Mouse (Mus musculus) lung, embryonic 15.5 days (tissue): ENCODE data around the gene Cdc25a. TPM values are rescaled to one million over a fixed set of nuclear protein-coding genes. Genes with fewer than 3 reads are reported as not detected.

Experiments
- ATAC-seq: fragments of 200-750 bp; cut with Nextera tagmentation; 2 replicates; pipeline ENCODE4 v1.8.0; 2017; ENCODE audit warnings: moderate number of reproducible peaks, borderline replicate concordance; ENCODE audit not compliant: low FRiP score, low TSS enrichment; ENCODE audit errors: extremely low read depth
- H3K27ac ChIP-seq: fragments of 300-500 bp; sonication (generic); 2 replicates; pipeline ENCODE4 v1.5.1; 2015; ENCODE audit warnings: moderate library complexity, mild to moderate bottlenecking, inconsistent platforms
- H3K27me3 ChIP-seq: fragments of 300-500 bp; sonication (generic); 2 replicates; pipeline ENCODE4 v1.6.1; 2015; ENCODE audit warnings: inconsistent platforms
- H3K36me3 ChIP-seq: fragments of 300-500 bp; sonication (generic); 2 replicates; pipeline ENCODE4 v1.6.1; 2015; ENCODE audit warnings: inconsistent platforms
- H3K4me1 ChIP-seq: fragments of 300-500 bp; sonication (generic); 2 replicates; pipeline ENCODE4 v1.6.1; 2015; ENCODE audit warnings: inconsistent platforms
- H3K4me2 ChIP-seq: fragments of 300-500 bp; sonication (generic); 2 replicates; pipeline ENCODE4 v1.6.1; 2015; ENCODE audit warnings: inconsistent platforms, mild to moderate bottlenecking, moderate library complexity
- H3K4me3 ChIP-seq: fragments of 300-500 bp; sonication (generic); 2 replicates; pipeline ENCODE4 v1.5.1; 2015; ENCODE audit warnings: mild to moderate bottlenecking, inconsistent platforms
- H3K9ac ChIP-seq: fragments of 300-500 bp; sonication (generic); 2 replicates; pipeline ENCODE4 v1.6.1; 2015; ENCODE audit warnings: inconsistent platforms
- H3K9me3 ChIP-seq: fragments of 300-500 bp; sonication (generic); 2 replicates; pipeline ENCODE4 v1.6.1; 2016; ENCODE audit warnings: inconsistent platforms
- WGBS: fragments of 180-500 bp; shearing (Covaris S2); methylation state at CpG from one replicate; pipeline ENCODE4 v1.1.7; 2015; 5-methylcytosine and 5-hydroxymethylcytosine counted together
- polyA plus RNA-seq: library from polyadenylated mRNA; unstranded; fragments of >200 nt; fragmentation: Nextera tagmentation; extraction: Ambion mirVana; gene quantifications from 2 replicates; pipeline ENCODE4 v1.2.1, GENCODE M21; 2015

Cdc25a gene
- polyA plus RNA-seq, 1 experiment from 2014 or later: 27.2 TPM

GRCm38 (mm10) chr9:109895593-109895992 is 20.2 kb downstream of the Cdc25a start:
- H3K36me3 ChIP-seq: peaks cover 36% of the 10 kb centered on the region
- no peak for ATAC-seq
- no peak overlapping the region for H3K4me2 ChIP-seq
- H3K27me3 ChIP-seq: no peaks in the 10 kb centered on the region
- peaks cover 18% of the 10 kb centered on the region for H3K4me1 ChIP-seq
- H3K9ac ChIP-seq: no peak overlapping the region
- H3K4me3 ChIP-seq: no peak overlapping the region
- 63% methylated on average over 6 of the region's 6 CpGs for WGBS
- no peaks in the 10 kb centered on the region for H3K9me3 ChIP-seq
- H3K27ac ChIP-seq: no peak overlapping the region

DNA sequence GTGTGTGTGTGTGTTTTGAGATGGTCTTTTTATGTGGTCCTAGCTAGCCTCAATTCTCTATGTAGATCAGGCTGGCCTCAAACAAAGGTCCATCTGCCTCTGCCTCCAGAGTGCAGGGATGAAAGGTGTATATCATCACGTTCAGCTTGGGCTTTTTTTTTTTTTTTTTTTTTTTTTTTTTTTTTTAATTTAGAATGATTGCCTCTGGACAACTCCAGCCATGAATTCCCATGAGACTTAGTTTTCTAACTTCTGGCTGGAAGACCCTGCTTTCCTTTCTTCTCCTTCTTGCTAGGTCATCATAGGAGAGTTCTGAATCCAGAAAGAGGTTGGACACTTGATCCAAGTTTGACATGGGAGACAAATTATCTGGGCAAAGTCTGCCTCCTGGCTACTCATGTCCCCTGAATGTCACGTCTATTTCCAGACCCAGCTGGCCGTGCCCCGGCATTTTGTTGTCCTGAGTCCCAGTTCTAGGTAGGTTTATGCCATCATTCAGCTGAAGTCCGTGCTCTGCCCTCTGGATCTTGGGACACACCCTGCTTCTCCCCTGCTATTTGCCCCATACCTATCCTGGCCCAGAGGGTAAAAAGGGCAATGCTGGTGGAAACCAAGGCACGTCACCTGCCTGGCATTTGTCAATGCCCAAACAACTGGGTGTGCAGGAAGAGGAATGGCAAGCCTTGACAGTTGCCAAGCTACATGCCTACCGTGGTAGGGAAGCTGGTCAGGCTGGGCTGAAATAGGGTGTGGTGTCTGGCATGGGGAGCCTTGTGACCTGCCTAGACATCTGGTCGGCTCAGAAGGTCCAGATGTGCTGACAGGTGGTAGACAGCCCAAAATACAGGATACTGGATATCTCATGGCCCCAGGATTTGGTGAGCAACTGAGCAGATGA is 21.1 kb downstream of the Cdc25a start:
- 76% methylated on average over 8 of the region's 8 CpGs for WGBS
- H3K27me3 ChIP-seq: no peaks in the 10 kb centered on the region
- H3K27ac ChIP-seq: no peak overlapping the region
- ATAC-seq: no peak
- H3K4me1 ChIP-seq: peaks cover 18% of the 10 kb centered on the region
- peaks cover 27% of the 10 kb centered on the region for H3K36me3 ChIP-seq
- no peak overlapping the region for H3K4me3 ChIP-seq
- no peak overlapping the region for H3K9ac ChIP-seq
- H3K9me3 ChIP-seq: no peaks in the 10 kb centered on the region
- no peak overlapping the region for H3K4me2 ChIP-seq

DNA sequence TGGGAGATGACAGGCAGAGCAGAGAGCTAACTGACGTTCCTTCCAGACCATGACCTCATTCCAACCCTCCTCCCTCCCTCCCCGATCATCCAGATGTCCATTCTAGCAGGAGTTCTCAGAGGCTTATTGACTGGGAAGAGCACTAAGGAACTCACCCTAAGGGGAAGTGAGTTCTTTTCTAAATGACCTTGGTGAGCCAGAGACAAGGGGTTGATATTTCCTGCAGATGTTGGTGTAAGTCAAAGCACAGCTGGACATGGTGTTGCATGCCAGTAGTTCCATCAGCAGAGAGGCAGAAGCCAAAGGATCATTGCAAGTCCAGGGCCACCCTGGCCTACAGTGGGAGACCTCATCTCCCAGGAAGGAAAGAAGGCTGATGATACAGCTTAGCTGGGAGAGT is 22.6 kb downstream of the Cdc25a start:
- WGBS: 14% methylated on average over 2 of the region's 2 CpGs

DNA sequence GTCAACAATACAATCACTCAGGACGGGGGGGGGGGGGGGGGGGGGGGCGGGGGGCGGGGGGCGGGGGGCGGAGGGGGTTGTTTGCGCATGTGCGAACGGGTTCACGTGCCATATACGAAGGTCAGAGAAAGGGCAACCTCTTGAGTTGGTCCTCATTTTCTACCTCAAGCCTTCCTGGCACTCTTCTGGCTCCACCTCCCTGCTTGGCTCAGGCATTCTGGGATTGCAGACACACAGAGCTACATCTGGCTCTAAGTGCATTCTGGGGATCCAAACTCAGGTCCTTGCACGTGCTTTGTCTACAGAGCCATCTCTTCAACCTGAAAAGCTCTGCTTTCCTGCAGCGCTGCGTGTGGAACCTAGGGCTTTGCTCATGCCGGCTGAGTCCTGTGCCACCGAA is 24.0 kb downstream of the Cdc25a start:
- Histone ChIP-seq H3K4me1 (peaks cover 17% of the 10 kb centered on the region), H3K36me3 (no peaks in the 10 kb centered on the region), H3K9ac (no peak overlapping the region), H3K4me2 (no peak overlapping the region), H3K27ac (peak overlapping the region; percentile 50; the same call in 1 of the 2 replicates), H3K4me3 (no peak overlapping the region), H3K9me3 (no peaks in the 10 kb centered on the region), H3K27me3 (no peaks in the 10 kb centered on the region)
- WGBS: 37% methylated on average over 10 of the region's 15 CpGs
- no peak for ATAC-seq

More for the DNA sequence above, 22.6 kb downstream of the Cdc25a start:
- no peaks in the 10 kb centered on the region for H3K9me3 ChIP-seq
- H3K9ac ChIP-seq: no peak overlapping the region
- peaks cover 12% of the 10 kb centered on the region for H3K36me3 ChIP-seq
- H3K4me3 ChIP-seq: no peak overlapping the region
- H3K27me3 ChIP-seq: no peaks in the 10 kb centered on the region
- no peak for ATAC-seq
- H3K4me1 ChIP-seq: peaks cover 18% of the 10 kb centered on the region
- no peak overlapping the region for H3K27ac ChIP-seq
- H3K4me2 ChIP-seq: no peak overlapping the region

- H3K9ac ChIP-seq: no peak overlapping the region
- H3K4me3 ChIP-seq: no peak overlapping the region
- H3K36me3 ChIP-seq: no peaks in the 10 kb centered on the region
- ATAC-seq: no peak
- WGBS: 44% methylated on average over 8 of the region's 8 CpGs
- no peak overlapping the region for H3K4me2 ChIP-seq
- peaks cover 14% of the 10 kb centered on the region for H3K4me1 ChIP-seq
- H3K27me3 ChIP-seq: no peaks in the 10 kb centered on the region
- peak overlapping the region; percentile 50; the same call in 1 of the 2 replicates for H3K27ac ChIP-seq
- H3K9me3 ChIP-seq: no peaks in the 10 kb centered on the region
These were observed 24.4 kb downstream of the Cdc25a start for GRCm38 (mm10) chr9:109899774-109900173.

DNA sequence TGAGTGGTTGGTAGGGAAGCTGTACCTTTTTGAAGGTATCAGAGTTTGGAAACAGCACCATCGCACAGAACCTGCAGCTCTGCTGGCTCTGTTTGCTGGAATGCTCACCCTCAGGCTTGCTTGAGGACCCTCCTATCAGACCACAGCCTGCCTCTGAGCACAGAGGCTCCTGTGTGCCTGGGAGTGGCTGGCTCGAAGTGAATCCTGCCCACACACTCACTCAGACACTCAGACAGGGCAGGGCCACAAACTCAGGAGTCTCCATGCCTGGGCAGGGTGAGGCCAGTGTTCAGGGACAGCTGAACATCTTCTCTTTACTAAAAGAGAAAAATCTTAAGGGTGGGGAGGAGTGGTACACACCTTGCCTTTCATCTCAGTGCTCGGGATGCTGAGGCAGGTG is 25.2 kb downstream of the Cdc25a start:
- ATAC-seq: no peak
- Histone ChIP-seq H3K27me3 (no peaks in the 10 kb centered on the region), H3K9ac (no peak overlapping the region), H3K27ac (no peak overlapping the region), H3K9me3 (no peaks in the 10 kb centered on the region), H3K4me2 (no peak overlapping the region), H3K36me3 (no peaks in the 10 kb centered on the region), H3K4me1 (peaks cover 12% of the 10 kb centered on the region), H3K4me3 (no peak overlapping the region)
- 70% methylated on average over 3 of the region's 3 CpGs for WGBS

DNA sequence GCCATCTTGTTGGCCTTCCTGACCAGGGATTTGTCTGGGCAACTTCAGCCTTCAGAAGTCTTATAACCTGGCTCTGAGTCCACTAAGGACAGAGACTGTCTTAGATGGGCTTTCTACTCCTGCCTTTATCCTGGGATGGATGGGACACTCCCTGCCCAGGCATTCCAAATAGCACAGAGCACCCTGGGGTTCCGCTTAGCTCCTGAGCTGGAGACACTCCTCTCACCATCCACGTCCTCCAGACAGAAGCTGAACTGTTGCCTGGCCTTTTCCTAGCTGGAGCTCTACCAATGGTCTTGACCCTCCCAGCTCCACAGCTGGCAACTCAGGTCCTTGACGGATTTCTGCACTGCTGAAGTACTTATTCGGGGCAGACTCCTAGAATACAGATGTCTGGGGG is 26.9 kb downstream of the Cdc25a start:
- ATAC-seq: no peak
- Histone ChIP-seq H3K9ac (no peak overlapping the region), H3K9me3 (no peaks in the 10 kb centered on the region), H3K36me3 (no peaks in the 10 kb centered on the region), H3K27me3 (no peaks in the 10 kb centered on the region), H3K4me3 (no peak overlapping the region), H3K4me2 (no peak overlapping the region), H3K4me1 (peaks cover 15% of the 10 kb centered on the region), H3K27ac (no peak overlapping the region)
- WGBS: 44% methylated on average over 4 of the region's 4 CpGs

- WGBS: 63% methylated on average over 5 of the region's 5 CpGs
- H3K4me1 ChIP-seq: peaks cover 19% of the 10 kb centered on the region
- H3K4me2 ChIP-seq: no peak overlapping the region
- H3K9ac ChIP-seq: no peak overlapping the region
- no peak overlapping the region for H3K27ac ChIP-seq
- no peak overlapping the region for H3K4me3 ChIP-seq
- no peaks in the 10 kb centered on the region for H3K9me3 ChIP-seq
- no peaks in the 10 kb centered on the region for H3K36me3 ChIP-seq
- no peak for ATAC-seq
- H3K27me3 ChIP-seq: no peaks in the 10 kb centered on the region
These were observed 27.4 kb downstream of the Cdc25a start for GRCm38 (mm10) chr9:109902740-109903139.

- H3K4me2 ChIP-seq: no peak overlapping the region
- no peak overlapping the region for H3K4me3 ChIP-seq
- H3K9ac ChIP-seq: no peak overlapping the region
- H3K9me3 ChIP-seq: no peaks in the 10 kb centered on the region
- ATAC-seq: peak; percentile 49; the same call in 1 of the 2 replicates
- WGBS: 41% methylated on average over 8 of the region's 8 CpGs
- 0 out of 2 replicates have a peak, but pooled peaks cover 7% of the 10 kb centered on the region for H3K4me1 ChIP-seq
- H3K27ac ChIP-seq: 0 out of 2 replicates have a peak overlapping the region, but pooled peaks have one; percentile 25
- H3K36me3 ChIP-seq: no peaks in the 10 kb centered on the region
- H3K27me3 ChIP-seq: no peaks in the 10 kb centered on the region
These were observed 31.9 kb downstream of the Cdc25a start for GRCm38 (mm10) chr9:109907300-109907699.

DNA sequence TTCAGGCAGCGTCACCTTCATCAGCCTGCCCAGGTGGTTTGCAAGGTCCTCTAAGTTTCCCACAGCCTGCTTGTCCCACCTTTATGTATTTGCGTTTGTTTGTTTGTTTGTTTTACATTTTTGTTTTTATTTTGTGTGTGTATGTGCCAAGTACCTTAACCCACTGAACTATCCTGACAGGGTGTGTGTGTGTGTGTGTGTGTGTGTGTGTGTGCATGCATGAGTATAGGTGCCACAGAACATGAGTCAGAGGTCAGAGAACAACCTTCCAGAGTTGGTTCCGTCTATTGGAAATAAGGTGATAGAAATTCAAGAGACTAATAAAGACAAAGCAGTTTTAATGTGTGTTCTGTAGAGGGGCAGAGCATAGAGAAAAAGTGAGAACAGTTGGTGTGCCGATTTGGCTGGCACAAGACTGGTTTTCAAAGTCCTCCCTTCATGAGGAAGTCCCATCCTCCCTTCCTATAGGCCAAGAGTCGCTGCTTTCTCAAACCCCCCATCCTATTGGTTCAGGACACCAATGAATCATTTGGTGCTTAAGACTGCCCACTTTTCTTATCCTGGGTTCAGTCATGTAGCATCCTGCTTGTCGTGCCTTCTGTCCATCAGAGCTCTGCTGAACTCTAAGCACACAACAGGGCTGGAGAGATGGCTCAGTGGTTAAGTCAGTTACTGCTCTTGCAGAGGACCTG is 32.5 kb downstream of the Cdc25a start:
- H3K9me3 ChIP-seq: no peaks in the 10 kb centered on the region
- no peaks in the 10 kb centered on the region for H3K36me3 ChIP-seq
- no peak for ATAC-seq
- no peak overlapping the region for H3K4me2 ChIP-seq
- no peaks in the 10 kb centered on the region for H3K27me3 ChIP-seq
- 0 out of 2 replicates have a peak overlapping the region, but pooled peaks have one; percentile 25 for H3K27ac ChIP-seq
- H3K4me3 ChIP-seq: no peak overlapping the region
- H3K9ac ChIP-seq: no peak overlapping the region
- WGBS: 70% methylated on average over 6 of the region's 6 CpGs
- 0 out of 2 replicates have a peak, but pooled peaks cover 7% of the 10 kb centered on the region for H3K4me1 ChIP-seq

DNA sequence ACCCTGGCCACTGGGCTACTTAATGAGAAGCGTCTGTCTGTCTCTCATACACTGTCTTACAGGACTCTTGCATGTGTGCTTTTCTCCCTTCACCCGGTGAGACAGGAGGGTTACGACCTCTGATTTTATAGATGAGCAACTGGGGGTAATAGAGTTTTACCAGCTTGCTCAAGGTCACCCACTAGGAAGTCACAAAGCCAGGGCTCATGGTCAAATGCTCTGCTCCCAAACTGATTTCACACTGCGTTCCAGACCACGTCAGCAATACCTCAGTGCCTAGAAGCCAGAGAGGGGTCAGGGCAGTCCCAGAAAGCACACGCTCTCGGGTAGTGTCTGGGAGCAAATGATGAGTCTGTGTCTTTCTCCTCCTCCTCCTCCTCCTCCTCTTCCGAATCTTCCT is 33.7 kb downstream of the Cdc25a start:
- H3K4me2 ChIP-seq: no peak overlapping the region
- 83% methylated on average over 8 of the region's 8 CpGs for WGBS
- no peaks in the 10 kb centered on the region for H3K9me3 ChIP-seq
- no peak overlapping the region for H3K9ac ChIP-seq
- ATAC-seq: no peak
- no peak overlapping the region for H3K27ac ChIP-seq
- H3K27me3 ChIP-seq: no peaks in the 10 kb centered on the region
- H3K4me3 ChIP-seq: no peak overlapping the region
- H3K4me1 ChIP-seq: 0 out of 2 replicates have a peak, but pooled peaks cover 7% of the 10 kb centered on the region
- no peaks in the 10 kb centered on the region for H3K36me3 ChIP-seq

- 76% methylated on average over 4 of the region's 4 CpGs for WGBS
- no peak for ATAC-seq
- no peaks in the 10 kb centered on the region for H3K27me3 ChIP-seq
- H3K36me3 ChIP-seq: no peaks in the 10 kb centered on the region
- H3K4me3 ChIP-seq: no peak overlapping the region
- H3K9me3 ChIP-seq: no peaks in the 10 kb centered on the region
- no peak overlapping the region for H3K4me2 ChIP-seq
- H3K4me1 ChIP-seq: 0 out of 2 replicates have a peak, but pooled peaks cover 7% of the 10 kb centered on the region
- no peak overlapping the region for H3K27ac ChIP-seq
- H3K9ac ChIP-seq: no peak overlapping the region
These were observed 34.5 kb downstream of the Cdc25a start for GRCm38 (mm10) chr9:109909926-109910325.
